Mouse (Mus musculus) liver, embryonic 11.5 days (tissue): ENCODE results near the gene Srsf1. TPM values are rescaled to one million over a fixed set of nuclear protein-coding genes. Genes with fewer than 3 reads are reported as not detected.
A peak's percentile ranks its signal among the peaks of the same experiment; 100 is the strongest.

Experiments
- ATAC-seq: fragments of 200-750 bp; cut with Nextera tagmentation; replicated peaks from 2 replicates; pipeline ENCODE4 v1.8.0; 2017; ENCODE audit warnings: moderate number of reproducible peaks, mild to moderate bottlenecking, moderate TSS enrichment, moderate library complexity; ENCODE audit not compliant: low FRiP score
- DNase-seq: peaks from one replicate; pipeline ENCODE4 v3.0.0-alpha.2; 2017; ENCODE audit warnings: low spot score
- H3K27ac ChIP-seq: fragments of 300-500 bp; sonication (generic); 2 replicates; pipeline ENCODE4 v1.5.1; 2014; ENCODE audit warnings: mild to moderate bottlenecking, low read depth, low read length, control low read depth
- H3K27me3 ChIP-seq: fragments of 300-500 bp; sonication (generic); replicated peaks from 2 replicates; pipeline ENCODE4 v1.6.1; 2014; ENCODE audit warnings: low read length, mixed read lengths; ENCODE audit not compliant: control insufficient read depth, insufficient read depth
- H3K36me3 ChIP-seq: fragments of 300-500 bp; sonication (generic); 2 replicates; pipeline ENCODE4 v1.6.1; 2014; ENCODE audit warnings: mild to moderate bottlenecking, low read length, moderate library complexity, mixed read lengths; ENCODE audit not compliant: control insufficient read depth, insufficient read depth
- H3K4me1 ChIP-seq: fragments of 300-500 bp; sonication (generic); replicated peaks from 2 replicates; pipeline ENCODE4 v1.6.1; 2014; ENCODE audit warnings: low read length, mixed read lengths; ENCODE audit not compliant: control insufficient read depth, insufficient read depth
- H3K4me2 ChIP-seq: fragments of 300-500 bp; sonication (generic); 2 replicates; pipeline ENCODE4 v1.6.1; 2014; ENCODE audit warnings: mild to moderate bottlenecking, control low read depth, moderate library complexity
- H3K4me3 ChIP-seq: fragments of 300-500 bp; sonication (generic); 2 replicates; pipeline ENCODE4 v1.5.1; 2014; ENCODE audit warnings: low read depth, low read length, control low read depth
- H3K9ac ChIP-seq: fragments of 300-500 bp; sonication (generic); 2 replicates; pipeline ENCODE4 v1.6.1; 2014; ENCODE audit warnings: low read depth, low read length, control low read depth
- H3K9me3 ChIP-seq: fragments of 300-500 bp; sonication (generic); 2 replicates; pipeline ENCODE4 v1.6.1; 2016; ENCODE audit warnings: low read length, inconsistent platforms, mixed read lengths; ENCODE audit not compliant: control insufficient read depth
- WGBS: fragments of 180-500 bp; shearing (Covaris S2); extraction: QIAGEN DNeasy Blood & Tissue Kit; methylation state at CpG from one replicate; pipeline ENCODE4 v1.1.7; 2014; 5-methylcytosine and 5-hydroxymethylcytosine counted together
- polyA plus RNA-seq: library from polyadenylated mRNA; unstranded; fragments of >200 nt; fragmentation: Nextera tagmentation; extraction: Ambion mirVana; gene quantifications from 2 replicates; pipeline ENCODE4 v1.2.1, GENCODE M21; 2014

Gene Srsf1
- polyA plus RNA-seq, result 323 and 337 TPM in 2 replicates

DNA sequence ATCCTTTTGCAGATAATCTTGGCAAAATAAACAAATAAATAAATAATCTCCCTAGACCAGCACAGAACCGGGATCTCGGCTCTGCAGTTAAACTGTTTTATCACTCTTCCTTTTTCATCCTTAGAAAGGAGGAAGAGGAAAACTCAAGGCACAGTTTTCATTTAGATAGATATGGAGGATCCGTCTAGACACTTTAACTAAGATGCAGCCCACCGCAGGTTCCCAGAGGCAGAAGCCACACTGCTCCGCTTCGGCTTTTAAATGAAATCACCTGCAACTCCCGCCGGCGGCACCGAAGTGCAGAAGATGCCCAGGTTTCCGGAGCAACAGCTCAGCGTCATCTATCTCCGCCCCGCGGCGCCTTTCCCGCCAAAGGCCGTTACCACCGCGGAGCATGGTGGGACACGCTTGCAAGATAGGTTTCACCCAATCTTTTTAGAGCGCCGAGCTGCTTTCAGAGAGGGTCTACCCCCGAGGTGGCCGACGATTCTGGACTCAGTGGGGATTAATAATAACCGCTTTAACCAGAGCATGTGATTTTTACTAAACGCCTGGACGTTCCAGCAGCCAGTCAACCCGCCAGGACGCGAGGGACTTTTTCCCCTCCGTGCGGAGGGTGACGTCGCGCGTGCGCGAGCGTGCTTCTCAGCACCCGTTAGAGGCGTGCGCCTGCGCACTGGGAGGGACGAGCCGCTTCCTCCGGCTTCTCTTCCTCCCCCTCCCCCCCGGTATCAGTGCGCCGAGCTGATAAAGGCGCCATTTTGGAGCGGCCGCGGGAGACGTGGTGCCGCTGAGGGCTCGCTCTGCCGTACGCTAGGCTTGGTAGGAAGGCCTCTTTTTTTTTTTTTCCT is at the start of gene Srsf1:
Gene Srsf1 (plus strand): TSS at position 430 of the 851 bp plus-strand sequence.
- H3K4me3 ChIP-seq, result peak within 1 kb of the TSS; percentile 91
- DNase-seq, result peak; percentile 96
- no peaks in the 10 kb centered on the region for H3K27me3 ChIP-seq
- WGBS, result under 1% methylated on average over 60 of the region's 60 CpGs
- peak within 1 kb of the TSS; percentile 100 for H3K9ac ChIP-seq
- H3K27ac ChIP-seq, result peak within 1 kb of the TSS; percentile 100
- peak within 1 kb of the TSS; percentile 92 for H3K4me2 ChIP-seq
- peak; percentile 89 for ATAC-seq
- H3K4me1 ChIP-seq, result peaks cover 17% of the 10 kb centered on the region
- no peaks in the 10 kb centered on the region for H3K9me3 ChIP-seq
- H3K36me3 ChIP-seq, result peaks cover 14% of the 10 kb centered on the region

DNA sequence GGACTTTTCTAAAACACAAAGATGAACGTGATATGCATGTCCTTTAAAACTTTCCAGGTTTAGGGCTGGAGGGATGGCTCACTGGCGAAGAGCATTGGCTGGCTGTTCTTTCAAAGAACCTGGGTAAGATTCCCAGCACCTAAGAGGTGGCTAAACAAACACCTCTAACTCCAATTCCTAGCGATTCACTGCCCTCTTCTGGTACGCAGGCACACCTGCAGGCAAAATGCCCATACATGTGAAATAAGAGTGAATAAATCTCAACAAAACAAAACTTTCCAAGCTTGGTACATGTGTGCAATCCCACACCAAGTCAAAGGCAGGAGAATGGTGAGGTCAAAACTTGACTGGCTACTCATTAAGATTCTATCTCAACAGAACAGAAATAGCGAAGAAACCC is 47.4 kb upstream of the Srsf1 start:
- Histone ChIP-seq H3K9ac (no peak overlapping the region), H3K9me3 (no peaks in the 10 kb centered on the region), H3K4me1 (no peaks in the 10 kb centered on the region), H3K36me3 (no peaks in the 10 kb centered on the region), H3K27ac (no peak overlapping the region), H3K27me3 (no peaks in the 10 kb centered on the region), H3K4me2 (no peak overlapping the region), H3K4me3 (no peak overlapping the region)
- 77% methylated on average over 5 of the region's 5 CpGs for WGBS
- no peak for ATAC-seq
- DNase-seq, result no peak

DNA sequence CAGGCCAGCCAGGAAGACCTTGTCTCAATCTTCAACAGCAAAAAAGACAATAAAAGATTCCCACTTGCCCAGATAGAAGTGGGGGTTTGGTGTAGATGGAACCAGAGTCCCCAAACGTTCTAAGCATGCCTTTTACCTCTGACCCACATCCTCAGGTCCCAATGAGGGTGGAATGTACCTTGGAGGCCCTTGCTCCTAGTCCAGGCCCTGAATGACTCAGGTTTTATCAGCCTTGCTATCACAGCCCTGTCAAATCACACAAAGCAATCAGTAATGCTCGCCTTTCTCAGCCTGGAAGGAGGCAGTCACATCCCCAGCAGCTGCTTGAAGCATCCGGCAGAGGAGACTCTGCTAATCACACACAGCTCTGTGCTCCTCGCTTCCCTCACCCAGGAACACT is 44.4 kb upstream of the Srsf1 start:
- H3K27me3 ChIP-seq, result no peaks in the 10 kb centered on the region
- no peak overlapping the region for H3K4me2 ChIP-seq
- H3K9ac ChIP-seq, result no peak overlapping the region
- H3K9me3 ChIP-seq, result no peaks in the 10 kb centered on the region
- no peaks in the 10 kb centered on the region for H3K4me1 ChIP-seq
- DNase-seq (no peak), ATAC-seq (no peak)
- H3K36me3 ChIP-seq, result no peaks in the 10 kb centered on the region
- H3K4me3 ChIP-seq, result no peak overlapping the region
- no peak overlapping the region for H3K27ac ChIP-seq
- WGBS, result 40% methylated on average over 4 of the region's 4 CpGs

DNA sequence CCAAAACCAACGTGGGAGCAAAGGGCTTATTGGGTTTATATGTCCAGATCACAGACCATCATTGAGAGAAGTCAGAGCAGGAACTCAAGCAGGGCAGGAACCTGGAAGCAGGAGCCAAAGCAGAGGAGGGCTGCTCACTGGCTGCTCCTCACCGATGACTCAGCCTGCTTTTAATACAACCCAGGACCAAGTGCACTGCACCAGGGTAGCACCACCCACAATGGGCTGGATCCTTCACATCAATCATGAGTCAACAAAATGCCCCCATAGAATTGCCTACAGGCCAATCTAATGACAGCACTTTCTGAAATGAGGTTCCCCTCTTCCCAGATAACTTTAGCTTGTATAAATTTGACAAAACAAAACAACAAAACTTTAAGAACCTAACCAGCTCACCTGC is 43.0 kb upstream of the Srsf1 start:
- H3K27ac ChIP-seq, result no peak overlapping the region
- DNase-seq, result no peak
- ATAC-seq, result no peak
- no peaks in the 10 kb centered on the region for H3K4me1 ChIP-seq
- no peak overlapping the region for H3K9ac ChIP-seq
- peaks cover 1% of the 10 kb centered on the region; the same call in 1 of the 2 replicates for H3K27me3 ChIP-seq
- no peak overlapping the region for H3K4me3 ChIP-seq
- 47% methylated on average over 2 of the region's 2 CpGs for WGBS
- no peaks in the 10 kb centered on the region for H3K36me3 ChIP-seq
- no peaks in the 10 kb centered on the region for H3K9me3 ChIP-seq
- no peak overlapping the region for H3K4me2 ChIP-seq

DNA sequence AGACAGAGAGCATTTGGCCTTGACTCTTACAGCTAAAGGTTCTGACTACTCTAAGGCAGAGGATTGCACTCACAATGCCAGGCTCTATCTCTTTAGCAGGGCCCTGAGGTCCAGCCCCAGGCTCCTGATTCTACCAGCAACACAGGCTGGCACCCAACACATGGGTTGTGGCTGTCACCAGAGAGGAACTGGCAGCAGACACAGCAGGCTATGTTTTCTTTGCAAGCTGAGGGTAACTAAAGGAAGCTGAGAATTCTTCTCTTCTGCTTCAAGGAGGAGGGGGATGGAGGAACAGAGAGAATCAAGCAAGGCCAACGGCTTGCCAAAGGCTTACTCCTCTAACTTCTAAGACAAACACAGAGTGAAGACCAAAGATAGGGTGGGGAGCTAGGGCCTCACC is 38.5 kb upstream of the Srsf1 start:
- no peak for ATAC-seq
- DNase-seq, result no peak
- 23% methylated on average over 1 of the region's 1 CpGs for WGBS
- Histone ChIP-seq H3K9me3 (no peaks in the 10 kb centered on the region), H3K36me3 (no peaks in the 10 kb centered on the region), H3K4me1 (no peaks in the 10 kb centered on the region), H3K4me3 (no peak overlapping the region), H3K4me2 (no peak overlapping the region), H3K27ac (no peak overlapping the region), H3K27me3 (peaks cover 5% of the 10 kb centered on the region; the same call in 1 of the 2 replicates), H3K9ac (no peak overlapping the region)

DNA sequence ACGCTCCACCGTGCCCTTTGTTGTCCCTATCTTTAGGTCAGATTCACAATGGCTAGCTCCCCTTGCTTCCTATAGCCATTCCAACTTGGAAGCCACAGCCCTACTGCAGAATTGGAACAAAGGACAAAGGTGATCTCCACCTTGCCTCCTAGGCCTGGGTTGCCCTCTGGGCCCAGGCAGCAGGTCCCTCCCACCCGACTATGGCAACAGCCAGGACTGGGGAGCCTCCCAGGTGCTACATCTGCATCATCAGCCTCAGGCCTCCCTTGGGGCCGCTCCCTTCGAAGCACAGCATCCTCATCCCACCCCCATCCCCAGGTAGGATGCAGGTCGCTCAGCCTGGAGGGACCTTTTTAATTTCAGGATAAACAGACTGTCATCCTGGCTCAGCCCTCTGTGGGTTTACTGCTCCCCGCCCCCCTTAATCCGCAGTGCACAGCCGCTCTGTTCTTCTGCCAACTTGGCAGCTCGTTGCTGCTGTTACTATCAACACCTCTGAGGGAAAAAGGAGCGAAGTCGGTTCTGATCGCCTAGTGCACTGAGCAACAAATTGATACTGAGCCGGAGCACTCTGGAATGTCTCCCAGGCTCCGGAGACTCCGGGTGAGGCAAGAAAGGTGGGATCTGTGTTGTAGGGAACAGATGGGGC is 37.5 kb upstream of the Srsf1 start:
- Histone ChIP-seq H3K9me3 (no peaks in the 10 kb centered on the region), H3K9ac (no peak overlapping the region), H3K27ac (no peak overlapping the region), H3K27me3 (peaks cover 5% of the 10 kb centered on the region; the same call in 1 of the 2 replicates), H3K4me2 (no peak overlapping the region), H3K4me3 (no peak overlapping the region), H3K4me1 (no peaks in the 10 kb centered on the region), H3K36me3 (no peaks in the 10 kb centered on the region)
- ATAC-seq (no peak), DNase-seq (no peak)
- 30% methylated on average over 16 of the region's 16 CpGs for WGBS

DNA sequence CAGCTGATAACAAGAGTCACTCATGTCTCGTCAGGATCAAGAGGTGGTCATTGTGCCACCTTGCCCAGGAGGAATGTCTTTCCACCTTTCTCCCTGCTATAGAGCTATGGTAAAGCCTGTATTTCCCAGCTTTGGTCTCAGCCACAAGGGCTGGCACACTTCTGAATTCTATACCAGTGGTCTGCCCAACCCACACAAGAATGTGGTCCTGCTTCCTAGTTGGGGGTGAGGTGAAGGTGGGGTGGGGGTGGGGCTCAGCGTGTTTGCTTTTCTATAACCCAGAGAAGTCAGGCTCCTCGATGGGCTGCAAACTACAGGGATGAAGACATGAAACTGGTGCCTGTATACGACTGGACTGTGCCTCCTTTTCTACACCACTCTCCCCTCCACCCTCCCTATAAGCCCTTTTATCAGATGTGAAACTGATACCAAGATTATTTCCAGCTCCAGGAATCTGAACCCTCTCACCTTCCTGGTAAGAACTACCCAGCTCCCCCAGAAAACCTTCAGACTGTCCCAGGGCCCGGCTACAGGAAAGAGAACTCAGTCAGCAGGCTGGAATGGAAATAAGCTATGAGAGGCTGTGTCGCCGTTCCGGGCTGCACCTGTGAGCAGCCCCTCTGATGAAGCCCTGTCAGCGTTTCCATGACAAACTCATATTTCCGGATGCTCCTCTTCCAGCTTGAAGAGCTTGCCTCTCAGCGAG is 35.8 kb upstream of the Srsf1 start:
- H3K27me3 ChIP-seq, result peaks cover 5% of the 10 kb centered on the region; the same call in 1 of the 2 replicates
- ATAC-seq (no peak), DNase-seq (no peak)
- no peak overlapping the region for H3K9ac ChIP-seq
- no peaks in the 10 kb centered on the region for H3K4me1 ChIP-seq
- no peak overlapping the region for H3K4me2 ChIP-seq
- no peaks in the 10 kb centered on the region for H3K9me3 ChIP-seq
- 68% methylated on average over 11 of the region's 11 CpGs for WGBS
- H3K4me3 ChIP-seq, result no peak overlapping the region
- no peaks in the 10 kb centered on the region for H3K36me3 ChIP-seq
- H3K27ac ChIP-seq, result no peak overlapping the region

DNA sequence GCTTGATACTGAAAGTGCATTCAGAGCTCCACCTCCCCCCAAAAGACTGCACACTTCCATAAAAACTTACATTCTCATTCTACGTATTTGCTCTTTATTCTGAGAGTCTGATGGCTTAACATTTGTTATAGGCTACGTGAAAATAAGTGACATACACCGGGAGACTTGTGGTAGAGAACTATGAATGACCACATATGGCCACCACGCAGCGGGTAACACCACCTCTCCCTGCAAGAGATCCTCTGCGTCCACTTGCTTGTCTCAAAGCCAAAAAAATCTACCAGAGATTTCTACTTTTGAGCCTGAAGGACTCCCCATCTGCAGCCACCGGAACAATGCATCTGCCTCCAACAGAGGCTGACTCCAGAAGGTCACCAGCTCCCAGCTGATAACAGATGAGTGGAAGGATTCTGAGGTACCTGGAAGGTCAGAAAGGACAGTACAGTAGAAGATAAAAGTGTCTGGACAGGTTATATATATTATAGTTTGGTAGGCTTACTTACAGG is 35.2 kb upstream of the Srsf1 start:
- 83% methylated on average over 7 of the region's 7 CpGs for WGBS
- H3K27me3 ChIP-seq, result peaks cover 5% of the 10 kb centered on the region; the same call in 1 of the 2 replicates
- H3K9ac ChIP-seq, result no peak overlapping the region
- no peak overlapping the region for H3K4me3 ChIP-seq
- no peaks in the 10 kb centered on the region for H3K4me1 ChIP-seq
- H3K9me3 ChIP-seq, result no peaks in the 10 kb centered on the region
- H3K4me2 ChIP-seq, result no peak overlapping the region
- ATAC-seq (no peak), DNase-seq (no peak)
- no peak overlapping the region for H3K27ac ChIP-seq
- no peaks in the 10 kb centered on the region for H3K36me3 ChIP-seq
